Comparison of ENCODE assay signal across 8 mouse cellular contexts in the genomic region with DNA sequence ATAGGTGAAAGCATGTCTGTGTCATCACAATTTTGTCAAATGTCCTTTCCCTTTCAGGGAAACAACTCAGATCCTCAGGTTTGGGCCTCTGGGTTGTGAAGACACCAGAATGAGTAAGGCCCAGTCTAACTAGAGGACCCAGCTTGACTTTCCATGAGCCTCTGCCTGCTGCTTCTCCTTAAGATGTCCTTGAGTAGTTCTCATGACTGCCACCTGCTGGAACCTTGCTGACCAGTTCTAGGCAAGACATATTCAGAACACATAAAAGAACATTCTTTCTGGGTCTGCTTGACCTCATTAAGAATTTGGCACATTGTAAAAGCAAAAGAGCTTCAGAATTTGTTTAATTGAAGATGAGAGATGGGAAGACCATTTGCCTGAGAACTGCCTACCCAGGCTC. TPM values are rescaled to one million over a fixed set of nuclear protein-coding genes. Genes with fewer than 3 reads are reported as not detected.
DNase-seq lines count a peak whose midpoint lies in the region.

No protein-coding gene starts in this region.

- DNase-seq in heart, adult 8-10 months (ENCODE audit: low spot score), result peak; percentile 3
- no peak for DNase-seq in heart, postnatal 25 days (ENCODE audit: low spot score)
- DNase-seq in NIH3T3 (ENCODE audit: low read depth) (peak; percentile 84), MN1 (ENCODE audit: low spot score) (no peak)
- peak; percentile 76 for DNase-seq in embryo, embryonic 11 days
- DNase-seq in heart, postnatal 4 days, result peak; percentile 69
- peak; percentile 44 to 54 for DNase-seq in left cerebral cortex, postnatal 14 days (ENCODE audit: low spot score in 2 of 2)
- DNase-seq in retina, adult 2 months (ENCODE audit: low read depth, low spot score), result peak; percentile 20

- intact Hi-C loops in heart, postnatal 25 days (cut with DNase I), result loop anchor here (2.0 kb wide), 1 partner anchor 280 kb away; no protein-coding TSS in a partner anchor
- intact Hi-C loops in left cerebral cortex, postnatal 14 days (cut with DNase I), result loop anchor here (5.0 kb wide), 1 partner anchor 280 kb away; no protein-coding TSS in a partner anchor

RNA-seq across cellular contexts. Expression of gene Vgll2, which starts 50.2 kb away (rescaled TPM):
- total RNA-seq in heart, adult 8-10 months (2022), result 1 to 10 TPM in 2 of 4 experiments, under 1 TPM in 2; 0.83 to 2.1 (median 1.1) TPM
- total RNA-seq in heart, postnatal 25 days (2021), result not detected
- not detected for total RNA-seq in heart, postnatal 4 days (2021)
- total RNA-seq in left cerebral cortex, postnatal 14 days (2021), result not detected

Comparison
In these comparisons a context has a peak if more than half of its experiments do, and no peak if none do; other contexts are left out.
1. DNase-seq: peak in heart, adult 8-10 months (single experiment), NIH3T3 (single experiment), embryo, embryonic 11 days (single experiment), heart, postnatal 4 days (single experiment), left cerebral cortex, postnatal 14 days (2 of 2) and retina, adult 2 months (single experiment); none in heart, postnatal 25 days (single experiment) and MN1 (single experiment).